Mouse (Mus musculus): ENCODE results near the gene Gtf2ird2.

Gene Gtf2ird2

GRCm38 (mm10) chr5:134234205-134234604, 50.4 kb downstream of the Gtf2ird2 start:
- DNase-seq (ENCODE audit: low read depth, low spot score) = no peak

DNA sequence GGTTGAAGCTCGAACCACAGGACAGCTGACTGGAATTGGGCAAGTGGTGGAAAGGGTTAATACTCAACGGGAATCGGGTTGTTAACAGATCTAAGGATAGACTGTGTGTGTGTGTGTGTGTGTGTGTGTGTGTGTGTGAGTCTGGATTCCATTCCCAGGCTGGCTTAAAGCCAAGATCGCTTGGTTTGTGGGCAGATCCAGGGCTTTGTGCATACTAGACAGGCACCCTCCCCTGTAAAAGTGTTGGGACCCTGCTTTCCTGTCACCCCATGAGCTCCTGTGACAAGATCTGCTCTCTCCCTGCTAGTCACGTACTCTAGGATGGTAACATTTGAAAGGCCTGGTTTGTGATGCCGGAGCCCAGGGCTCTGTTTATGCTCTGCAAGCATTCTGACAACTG, 51.3 kb downstream of the Gtf2ird2 start:
- no peak for DNase-seq (ENCODE audit: low read depth, low spot score)

- no peak for DNase-seq (ENCODE audit: low read depth, low spot score)
Measured at GRCm38 (mm10) chr5:134236241-134236640, 52.4 kb downstream of the Gtf2ird2 start.

DNA sequence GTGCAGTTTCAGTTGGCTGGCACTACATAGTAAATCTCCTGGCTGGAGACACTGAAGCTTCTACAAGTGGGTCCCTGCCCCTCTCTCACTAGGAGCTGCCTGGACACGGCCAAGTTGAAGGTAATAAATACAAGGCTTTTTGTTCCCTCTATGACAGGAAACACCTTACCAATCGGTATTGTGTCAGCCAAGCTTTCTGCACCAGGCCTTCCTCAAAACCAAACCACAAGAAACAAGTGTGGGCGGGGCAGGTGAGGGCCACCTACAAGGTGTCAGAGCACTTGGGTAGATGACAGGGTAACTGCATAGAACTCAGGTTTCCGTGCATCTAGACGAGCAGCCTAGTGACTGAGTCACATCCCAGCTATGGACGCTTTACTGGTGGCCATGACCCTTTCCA, 53.0 kb downstream of the Gtf2ird2 start:
- DNase-seq (ENCODE audit: low read depth, low spot score) = no peak

GRCm38 (mm10) chr5:134237508-134237907, 53.7 kb downstream of the Gtf2ird2 start:
- DNase-seq (ENCODE audit: low read depth, low spot score) = no peak

DNA sequence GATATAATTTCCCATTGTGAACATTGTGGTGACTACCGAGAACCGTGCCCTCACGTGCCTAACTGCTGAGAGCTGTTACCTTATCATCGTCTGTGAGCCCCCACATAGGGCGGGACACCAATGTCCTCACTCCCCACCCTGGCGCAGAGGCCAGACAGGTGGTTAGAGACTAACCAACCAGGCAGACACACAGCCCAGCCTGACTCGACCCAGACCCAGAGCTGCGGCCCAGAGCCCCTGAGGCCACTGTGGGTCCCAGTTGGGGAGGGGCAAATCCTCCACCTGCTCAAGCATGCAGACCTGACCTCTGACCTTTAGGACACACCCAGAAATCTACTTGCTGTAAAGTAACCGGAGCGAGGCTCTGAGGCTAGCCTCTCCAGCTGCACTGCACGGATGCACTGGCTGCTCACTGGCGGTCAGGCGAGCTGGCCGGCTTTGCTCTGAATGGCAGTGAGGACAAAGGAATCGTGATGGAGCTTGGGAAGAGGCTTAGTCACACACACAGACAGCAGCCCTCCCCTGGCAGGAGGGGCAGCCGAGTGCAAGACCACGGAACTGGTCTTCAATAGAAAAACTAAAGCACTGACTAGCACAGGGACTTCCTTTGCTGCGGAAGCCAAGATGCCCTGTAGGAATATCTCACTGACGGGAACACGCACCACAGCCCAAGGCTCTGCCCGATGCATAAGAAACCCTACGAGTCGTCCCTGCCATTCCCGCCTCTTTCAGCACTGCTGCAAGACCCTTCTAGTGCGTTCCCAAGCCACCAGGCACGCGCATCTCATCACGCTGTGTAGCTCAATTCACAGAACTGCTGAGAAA, 54.3 kb downstream of the Gtf2ird2 start:
- no peak for DNase-seq (ENCODE audit: low read depth, low spot score)

DNA sequence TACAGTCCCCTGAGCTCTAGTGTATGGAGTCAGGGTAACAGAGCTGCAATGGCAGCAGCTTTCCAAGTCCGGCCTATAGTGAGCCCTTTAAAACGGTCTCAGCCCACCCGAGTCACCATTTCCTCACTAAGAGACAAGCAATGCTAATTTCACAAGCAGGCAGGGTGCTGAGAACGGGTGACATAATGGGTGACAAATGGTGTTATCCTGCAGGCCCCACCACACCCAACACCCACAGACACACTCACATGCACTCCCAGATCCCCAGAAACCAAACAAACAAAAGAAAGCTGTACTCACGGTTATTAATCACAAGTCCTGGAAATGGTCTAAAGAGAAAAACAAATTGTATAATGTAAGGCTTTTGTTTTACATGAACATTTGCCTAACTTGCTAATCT, 58.0 kb downstream of the Gtf2ird2 start:
- no peak for DNase-seq (ENCODE audit: low read depth, low spot score)

- DNase-seq (ENCODE audit: low read depth, low spot score) = no peak
Measured at GRCm38 (mm10) chr5:134243661-134244436, 60.0 kb downstream of the Gtf2ird2 start.

DNA sequence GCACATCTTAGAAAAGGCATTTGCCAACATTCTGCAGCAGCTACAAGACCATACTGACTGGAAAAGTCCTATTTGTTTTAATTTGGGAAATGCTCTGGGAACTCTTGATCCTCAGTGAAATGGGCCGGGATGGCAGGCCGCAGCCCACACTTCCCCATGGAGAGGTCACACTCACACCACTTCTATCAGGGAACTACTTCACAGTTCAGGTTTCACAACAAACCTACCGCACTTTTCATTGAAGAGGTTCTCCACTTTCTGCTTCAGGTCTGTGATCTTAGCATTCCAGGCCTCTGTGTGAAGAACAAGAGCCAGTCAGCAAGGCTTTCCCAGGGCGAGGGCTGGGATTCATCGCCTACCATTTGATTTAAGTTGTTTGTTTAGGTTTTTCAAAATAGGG, 61.1 kb downstream of the Gtf2ird2 start:
- no peak for DNase-seq (ENCODE audit: low read depth, low spot score)

- DNase-seq (ENCODE audit: low read depth, low spot score) = no peak
Measured at GRCm38 (mm10) chr5:134246146-134246545, 62.3 kb downstream of the Gtf2ird2 start.

GRCm38 (mm10) chr5:134248608-134249244, 64.9 kb downstream of the Gtf2ird2 start:
- DNase-seq (ENCODE audit: low read depth, low spot score) = no peak

DNA sequence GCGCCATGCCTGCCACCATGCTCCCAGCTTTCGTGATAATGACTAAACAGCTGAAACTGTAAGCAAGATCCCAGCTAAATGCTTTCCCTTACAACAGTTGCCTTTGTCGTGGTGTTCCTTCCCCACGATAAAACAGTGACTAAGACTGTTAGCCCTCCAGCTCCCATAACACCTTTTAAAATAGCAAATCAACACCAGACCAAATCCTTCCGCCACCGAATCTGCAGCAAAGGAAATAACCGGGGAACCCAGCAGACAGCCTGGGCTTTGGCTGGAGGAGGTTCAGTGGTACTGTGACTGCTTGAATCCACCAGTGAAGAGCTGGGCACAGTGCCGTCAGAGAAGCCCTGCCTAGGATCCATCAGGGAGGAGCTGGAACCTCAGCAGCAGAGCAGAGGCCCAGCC, 65.4 kb downstream of the Gtf2ird2 start:
- no peak for DNase-seq (ENCODE audit: low read depth, low spot score)

GRCm38 (mm10) chr5:134250601-134251000, 66.8 kb downstream of the Gtf2ird2 start:
- no peak for DNase-seq (ENCODE audit: low read depth, low spot score)

DNA sequence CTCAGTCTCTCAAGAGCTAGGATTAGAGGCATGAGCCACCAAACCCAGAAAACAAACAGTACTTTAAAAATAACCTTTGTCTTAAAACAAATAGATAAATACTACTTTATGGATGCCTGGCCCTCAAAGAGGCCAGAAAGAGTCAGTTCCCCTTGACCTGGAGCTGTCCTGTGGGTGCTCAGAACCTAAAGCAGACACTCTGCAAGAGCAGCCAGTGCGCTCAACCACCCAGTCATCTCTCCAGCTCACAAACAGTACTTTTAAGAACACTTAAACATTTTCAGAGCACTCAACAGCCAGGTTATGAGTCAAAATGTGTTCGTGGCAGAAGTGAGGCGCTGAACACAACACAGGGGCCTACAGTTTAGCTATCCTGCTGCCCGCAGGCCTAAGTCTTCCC, 67.3 kb downstream of the Gtf2ird2 start:
- no peak for DNase-seq (ENCODE audit: low read depth, low spot score)

DNA sequence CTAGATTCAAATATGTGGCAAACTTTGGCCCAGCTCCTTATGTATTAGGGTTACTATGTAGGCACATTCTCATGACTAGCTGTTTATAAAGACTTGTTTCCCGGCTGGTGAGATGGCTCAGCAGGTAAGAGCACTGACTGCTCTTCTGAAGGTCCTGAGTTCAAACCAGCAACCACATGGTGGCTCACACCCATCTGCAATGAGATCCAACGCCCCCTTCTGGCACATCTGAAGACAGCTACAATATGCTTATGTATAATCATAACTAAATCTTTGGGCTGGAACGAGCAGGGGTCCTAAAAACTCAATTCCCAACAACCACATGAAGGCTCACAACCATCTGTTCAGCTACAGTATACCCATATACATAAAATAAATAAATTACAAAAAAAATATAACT, 70.0 kb downstream of the Gtf2ird2 start:
- no peak for DNase-seq (ENCODE audit: low read depth, low spot score)

GRCm38 (mm10) chr5:134255294-134255693, 71.5 kb downstream of the Gtf2ird2 start:
- no peak for DNase-seq (ENCODE audit: low read depth, low spot score)

DNA sequence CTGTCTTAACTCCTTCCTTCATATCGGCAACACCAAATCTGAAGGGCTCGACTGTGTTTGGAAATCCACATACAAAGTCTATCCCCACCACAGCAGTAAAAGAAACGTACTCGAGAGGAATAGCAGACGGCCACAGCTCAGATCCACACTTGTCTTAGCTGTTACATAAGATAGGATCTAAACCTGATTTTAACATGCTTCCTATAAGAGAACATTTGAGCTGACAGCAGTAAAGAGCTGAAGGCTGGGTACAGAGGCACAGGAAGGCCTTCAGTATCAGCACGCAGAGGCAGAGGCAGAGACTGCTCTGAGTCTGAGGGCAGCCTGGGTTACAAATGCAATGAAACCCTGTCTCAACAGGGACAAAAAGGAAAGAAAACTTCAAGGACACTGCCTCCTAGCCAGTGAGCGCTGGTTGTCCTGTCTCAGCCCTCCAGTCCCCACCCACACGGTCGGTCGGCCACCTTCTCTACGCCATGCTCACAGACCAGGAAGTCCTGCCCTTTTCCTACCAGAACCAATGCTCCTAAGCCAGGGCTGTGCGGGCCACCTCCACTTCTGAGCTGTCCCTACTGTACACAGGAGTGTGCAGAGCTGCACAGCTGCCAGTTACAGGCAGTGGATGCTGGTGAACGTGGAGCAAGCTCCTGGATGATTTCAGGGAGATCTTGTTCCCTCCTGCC, 73.7 kb downstream of the Gtf2ird2 start:
- DNase-seq (ENCODE audit: low read depth, low spot score) = no peak

GRCm38 (mm10) chr5:134258395-134258794, 74.6 kb downstream of the Gtf2ird2 start:
- DNase-seq (ENCODE audit: low read depth, low spot score) = no peak

GRCm38 (mm10) chr5:134258934-134259333, 75.1 kb downstream of the Gtf2ird2 start:
- DNase-seq (ENCODE audit: low read depth, low spot score) = no peak

DNA sequence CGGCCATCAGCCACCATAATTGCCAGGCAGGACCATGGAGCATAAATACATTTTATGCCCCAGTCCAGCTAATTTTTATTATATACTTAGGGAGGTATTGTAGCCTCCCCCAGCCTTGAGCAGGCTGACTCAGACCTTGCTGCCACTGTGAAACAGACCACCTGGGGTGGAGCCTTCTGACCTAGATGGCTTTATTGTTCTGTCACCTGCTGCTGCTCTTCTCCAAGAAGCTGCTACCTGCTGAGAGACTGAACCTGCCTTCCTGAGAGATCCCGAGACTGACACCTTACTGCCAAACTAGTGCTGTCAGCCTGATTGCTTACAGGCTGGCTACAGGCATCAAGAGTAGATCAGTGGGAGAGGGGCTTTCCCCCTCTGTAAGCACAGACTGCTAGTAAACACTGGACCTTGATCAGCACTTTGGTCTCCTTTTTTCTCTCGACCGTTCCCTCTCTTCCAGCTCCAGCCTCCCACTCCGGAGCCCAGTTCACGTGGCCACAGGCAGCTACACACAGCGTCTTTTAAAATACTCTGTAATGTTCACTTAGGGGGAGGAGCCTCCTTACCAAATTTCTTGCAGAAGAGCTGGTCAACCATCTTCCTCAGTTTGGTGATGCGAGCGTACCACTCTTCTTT, 76.3 kb downstream of the Gtf2ird2 start:
- DNase-seq (ENCODE audit: low read depth, low spot score) = no peak

DNA sequence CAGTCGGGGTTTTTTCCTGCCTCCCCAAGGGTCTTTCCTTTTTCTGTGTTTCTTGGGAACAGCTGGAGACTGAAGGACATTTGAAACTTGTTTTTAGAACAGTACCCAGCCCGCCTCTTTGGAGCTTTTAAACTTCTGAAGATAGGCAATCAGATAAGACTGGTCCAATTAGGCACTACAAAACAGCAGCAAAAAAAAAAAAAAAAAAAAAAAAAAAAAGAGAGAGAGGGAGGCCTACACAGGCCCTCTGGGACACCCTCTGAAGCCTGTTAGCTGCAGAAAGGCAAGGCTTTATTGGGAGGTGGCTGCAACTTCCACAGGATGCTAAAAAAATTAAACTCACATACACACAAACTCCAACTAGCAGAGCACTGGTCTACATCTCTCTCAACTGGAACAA, 82.1 kb downstream of the Gtf2ird2 start:
- DNase-seq (ENCODE audit: low read depth, low spot score) = no peak
